Mouse (Mus musculus) kidney, postnatal 0 days (tissue): ENCODE measurements around the gene Bcr. TPM values are rescaled to one million over a fixed set of nuclear protein-coding genes. Genes with fewer than 3 reads are reported as not detected.
A peak's percentile ranks its signal among the peaks of the same experiment; 100 is the strongest.

Experiments
- ATAC-seq: fragments of 200-750 bp; cut with Nextera tagmentation; replicated peaks from 2 replicates; pipeline ENCODE4 v1.8.0; 2017; ENCODE audit warnings: low read depth, moderate number of reproducible peaks, moderate TSS enrichment, moderate library complexity; ENCODE audit not compliant: low FRiP score
- DNase-seq: peaks from one replicate; pipeline ENCODE4 v3.0.0-alpha.2; 2016; ENCODE audit warnings: low spot score
- H3K27ac ChIP-seq: fragments of 300-500 bp; sonication (generic); 2 replicates; pipeline ENCODE4 v1.5.1; 2014; ENCODE audit warnings: mild to moderate bottlenecking
- H3K27me3 ChIP-seq: fragments of 300-500 bp; sonication (generic); 2 replicates; pipeline ENCODE4 v1.6.1; 2014; ENCODE audit warnings: low read length, mixed read lengths; ENCODE audit not compliant: insufficient read depth
- H3K36me3 ChIP-seq: fragments of 300-500 bp; sonication (generic); 2 replicates; pipeline ENCODE4 v1.6.1; 2014; ENCODE audit warnings: low read length, mixed read lengths; ENCODE audit not compliant: insufficient read depth
- H3K4me1 ChIP-seq: fragments of 300-500 bp; sonication (generic); replicated peaks from 2 replicates; pipeline ENCODE4 v1.6.1; 2014; ENCODE audit warnings: antibody characterized with exemption, low read length, mixed read lengths; ENCODE audit not compliant: insufficient read depth
- H3K4me2 ChIP-seq: fragments of 300-500 bp; sonication (generic); 2 replicates; pipeline ENCODE4 v1.6.1; 2014; ENCODE audit warnings: mild to moderate bottlenecking, low read length, moderate library complexity, mixed read lengths
- H3K4me3 ChIP-seq: fragments of 300-500 bp; sonication (generic); replicated peaks from 2 replicates; pipeline ENCODE4 v1.5.1; 2014; ENCODE audit warnings: low read depth, low read length
- H3K9ac ChIP-seq: fragments of 300-500 bp; sonication (generic); 2 replicates; pipeline ENCODE4 v1.6.1; 2014; ENCODE audit warnings: low read depth, low read length
- H3K9me3 ChIP-seq: fragments of 300-500 bp; sonication (generic); replicated peaks from 2 replicates; pipeline ENCODE4 v1.6.1; 2016; ENCODE audit warnings: low read length, inconsistent platforms, mixed read lengths
- CTCF ChIP-seq: IDR thresholded peaks from 2 replicates; pipeline ENCODE4 v1.5.1; 2016; ENCODE audit warnings: antibody characterized with exemption, low read depth, mild to moderate bottlenecking, moderate library complexity
- WGBS: fragments of 180-500 bp; shearing (Covaris S2); extraction: QIAGEN DNeasy Blood & Tissue Kit; methylation state at CpG from one replicate; pipeline ENCODE4 v1.1.7; 2014; 5-methylcytosine and 5-hydroxymethylcytosine counted together
- polyA plus RNA-seq: library from polyadenylated mRNA; unstranded; fragments of >200 nt; fragmentation: Nextera tagmentation; extraction: Ambion mirVana; gene quantifications from 2 replicates; pipeline ENCODE4 v1.2.1, GENCODE M21; 2015

Bcr gene
- polyA plus RNA-seq, 1 experiment from 2014 or later: 5.9 TPM

DNA sequence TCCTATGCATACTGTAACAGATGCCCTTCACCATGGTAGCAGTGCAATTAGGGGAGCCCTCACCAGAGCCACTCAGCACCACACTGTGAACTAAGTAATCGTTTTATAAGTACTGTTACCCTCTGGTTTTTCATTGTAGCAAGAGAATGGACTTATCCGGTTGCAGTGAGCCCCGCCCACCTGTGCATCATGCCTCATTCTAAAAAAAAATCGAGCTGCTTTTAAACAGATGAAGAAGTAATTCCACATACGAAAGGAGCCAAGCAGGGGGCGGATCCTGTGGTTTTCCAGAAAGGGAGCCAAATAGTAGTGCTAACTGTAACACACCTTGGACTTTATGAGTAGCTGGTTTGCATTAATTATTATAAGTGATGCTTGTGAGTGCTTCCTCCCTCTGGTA lies 58.1 kb downstream of the Bcr start:
- H3K27me3 ChIP-seq: no peaks in the 10 kb centered on the region
- no peak overlapping the region for H3K4me2 ChIP-seq
- H3K9me3 ChIP-seq: no peaks in the 10 kb centered on the region
- H3K36me3 ChIP-seq: no peaks in the 10 kb centered on the region
- no peak for DNase-seq
- ATAC-seq: no peak
- H3K4me3 ChIP-seq: no peak overlapping the region
- peaks cover 4% of the 10 kb centered on the region; the same call in 1 of the 2 replicates for H3K4me1 ChIP-seq
- no peak overlapping the region for H3K9ac ChIP-seq
- 72% methylated on average over 6 of the region's 6 CpGs for WGBS
- no peak overlapping the region for H3K27ac ChIP-seq
- no peak for TF ChIP-seq CTCF

DNA sequence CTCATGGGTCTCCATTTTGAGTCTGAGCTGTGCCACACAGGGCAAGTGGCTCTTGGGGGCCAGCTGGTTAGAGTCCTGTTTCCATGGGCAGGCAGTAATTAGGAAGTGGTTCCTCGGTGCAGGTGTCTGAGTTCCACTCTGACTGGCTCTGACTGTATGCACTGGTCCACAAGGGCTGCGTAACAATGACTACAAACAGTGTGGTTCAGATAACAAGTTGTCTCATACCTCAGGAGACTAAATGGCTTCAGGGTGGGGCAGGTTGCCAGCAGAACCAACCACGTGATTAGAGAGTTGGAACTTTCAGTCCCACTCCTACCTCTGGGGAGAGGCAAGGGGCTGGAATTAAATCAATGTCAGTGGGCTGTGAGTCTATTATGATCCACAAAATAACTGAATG lies 59.0 kb downstream of the Bcr start:
- H3K36me3 ChIP-seq: no peaks in the 10 kb centered on the region
- 75% methylated on average over 3 of the region's 3 CpGs for WGBS
- ATAC-seq: no peak
- H3K4me1 ChIP-seq: peaks cover 4% of the 10 kb centered on the region; the same call in 1 of the 2 replicates
- DNase-seq: no peak
- no peak overlapping the region for H3K4me2 ChIP-seq
- H3K9me3 ChIP-seq: no peaks in the 10 kb centered on the region
- H3K9ac ChIP-seq: no peak overlapping the region
- H3K27ac ChIP-seq: no peak overlapping the region
- no peak for TF ChIP-seq CTCF
- no peak overlapping the region for H3K4me3 ChIP-seq
- H3K27me3 ChIP-seq: no peaks in the 10 kb centered on the region

DNA sequence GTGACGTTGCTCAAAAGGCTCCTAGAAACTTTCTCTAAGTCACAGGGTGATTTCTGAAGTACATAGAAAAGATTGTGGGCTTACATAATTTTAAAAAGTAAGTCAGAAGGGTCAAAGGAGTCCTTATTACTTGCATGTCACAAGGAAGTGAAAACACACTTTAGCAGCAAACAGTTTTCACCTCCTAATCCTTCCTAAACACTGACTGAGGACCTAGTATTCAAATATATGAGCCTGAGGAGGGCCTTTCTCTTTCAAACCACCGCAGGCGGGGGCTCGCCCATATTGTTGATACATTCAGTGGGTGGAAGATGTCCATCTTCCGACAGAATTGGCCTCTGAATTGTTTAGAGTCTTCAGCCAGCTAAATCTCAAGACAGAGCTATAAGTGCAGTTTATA lies 59.8 kb downstream of the Bcr start:
- TF ChIP-seq CTCF: no peak
- Histone ChIP-seq H3K36me3 (peaks cover 4% of the 10 kb centered on the region; the same call in 1 of the 2 replicates), H3K9me3 (no peaks in the 10 kb centered on the region), H3K27me3 (no peaks in the 10 kb centered on the region), H3K4me1 (peaks cover 4% of the 10 kb centered on the region; the same call in 1 of the 2 replicates), H3K4me3 (no peak overlapping the region), H3K4me2 (no peak overlapping the region), H3K9ac (no peak overlapping the region), H3K27ac (no peak overlapping the region)
- whole genome bisulfite sequencing: 94% methylated on average over 5 of the region's 5 CpGs
- ATAC-seq (no peak), DNase-seq (no peak)

DNA sequence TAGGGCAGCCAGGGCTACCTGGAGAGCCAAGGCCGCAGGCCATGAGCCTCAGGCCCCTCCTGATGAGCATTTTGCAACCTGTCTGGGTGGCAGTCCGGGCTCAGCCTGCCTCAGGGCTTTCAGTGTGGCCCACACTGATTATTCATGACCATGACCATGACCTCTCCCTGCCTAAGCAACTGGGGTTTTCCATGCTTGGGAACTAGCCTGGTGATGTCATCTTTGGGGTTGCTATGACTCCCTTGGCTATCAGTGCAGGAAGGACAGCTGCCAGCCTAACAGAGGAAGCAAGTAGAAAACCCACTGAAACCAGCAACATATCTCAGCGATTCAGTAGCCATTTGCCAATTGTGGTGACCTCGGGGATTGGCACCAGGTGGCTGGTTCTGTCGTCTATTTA lies 60.6 kb downstream of the Bcr start:
- H3K27me3 ChIP-seq: no peaks in the 10 kb centered on the region
- H3K4me3 ChIP-seq: no peak overlapping the region
- no peak overlapping the region for H3K9ac ChIP-seq
- H3K4me1 ChIP-seq: peaks cover 4% of the 10 kb centered on the region; the same call in 1 of the 2 replicates
- TF ChIP-seq CTCF: no peak
- H3K27ac ChIP-seq: no peak overlapping the region
- ATAC-seq: peak; percentile 83
- WGBS: 56% methylated on average over 5 of the region's 5 CpGs
- no peaks in the 10 kb centered on the region for H3K9me3 ChIP-seq
- peak; percentile 50 for DNase-seq
- H3K4me2 ChIP-seq: no peak overlapping the region
- peaks cover 7% of the 10 kb centered on the region; the same call in 1 of the 2 replicates for H3K36me3 ChIP-seq

DNA sequence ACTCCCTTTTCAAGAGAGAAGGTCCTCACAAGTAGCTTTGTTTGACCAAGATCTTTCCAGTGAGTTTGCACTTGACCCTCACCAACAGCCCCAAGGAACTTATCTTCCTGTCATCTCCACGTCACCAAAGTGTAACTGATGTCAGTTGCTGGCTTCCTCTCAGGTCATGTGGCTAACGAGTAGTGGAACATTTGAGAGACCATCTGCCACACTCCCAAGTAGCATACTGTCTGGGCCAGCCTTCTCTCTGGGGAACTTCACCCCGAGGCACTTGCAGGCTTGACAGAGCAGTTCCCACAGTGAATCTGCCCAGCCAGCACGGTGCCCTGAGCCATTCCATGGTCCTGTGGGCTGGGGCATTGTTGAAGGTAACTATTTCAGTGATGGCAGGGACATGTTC lies 65.2 kb downstream of the Bcr start:
- no peak overlapping the region for H3K4me3 ChIP-seq
- H3K27me3 ChIP-seq: no peaks in the 10 kb centered on the region
- ATAC-seq (no peak), DNase-seq (no peak)
- no peaks in the 10 kb centered on the region for H3K9me3 ChIP-seq
- WGBS: 74% methylated on average over 4 of the region's 4 CpGs
- H3K4me2 ChIP-seq: no peak overlapping the region
- peaks cover 9% of the 10 kb centered on the region; the same call in 1 of the 2 replicates for H3K36me3 ChIP-seq
- no peak overlapping the region for H3K9ac ChIP-seq
- H3K27ac ChIP-seq: no peak overlapping the region
- TF ChIP-seq CTCF: no peak
- H3K4me1 ChIP-seq: no peaks in the 10 kb centered on the region

DNA sequence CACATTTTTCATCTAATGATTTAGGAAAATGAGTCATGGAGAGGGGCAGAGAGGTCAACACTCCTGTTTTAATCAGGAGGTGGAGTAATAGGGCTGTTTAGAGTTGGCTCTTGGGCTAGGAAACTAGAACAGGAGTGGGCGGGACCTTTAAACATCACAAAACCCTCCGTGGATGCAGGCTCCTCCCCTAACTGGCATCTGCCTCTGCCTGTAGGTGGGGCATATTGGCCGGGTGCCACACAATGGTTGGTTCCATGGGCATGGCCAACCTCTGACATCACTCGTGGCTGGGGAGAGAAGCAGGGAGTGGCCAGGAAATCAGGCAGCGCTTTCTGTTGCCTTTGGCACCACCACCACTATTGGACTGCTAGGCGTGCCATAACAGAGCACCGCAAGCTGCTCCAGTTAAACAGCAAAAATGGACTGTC lies 68.9 kb downstream of the Bcr start:
- DNase-seq (no peak), ATAC-seq (no peak)
- WGBS: 79% methylated on average over 7 of the region's 7 CpGs
- H3K4me1 ChIP-seq: no peaks in the 10 kb centered on the region
- no peaks in the 10 kb centered on the region for H3K27me3 ChIP-seq
- no peak overlapping the region for H3K27ac ChIP-seq
- peaks cover 16% of the 10 kb centered on the region; the same call in 1 of the 2 replicates for H3K36me3 ChIP-seq
- no peak for TF ChIP-seq CTCF
- H3K9me3 ChIP-seq: no peaks in the 10 kb centered on the region
- no peak overlapping the region for H3K4me3 ChIP-seq
- H3K4me2 ChIP-seq: no peak overlapping the region
- no peak overlapping the region for H3K9ac ChIP-seq
